Mouse (Mus musculus) bone marrow macrophage, adult 2 months (primary cell): ENCODE results near the gene Hoxd1.

Experiments
- CTCF ChIP-seq: IDR thresholded peaks from 2 replicates; pipeline ENCODE4 v1.5.1; 2012; ENCODE audit warnings: low read depth, mild to moderate bottlenecking, low read length, moderate library complexity
- POLR2A ChIP-seq: IDR thresholded peaks from 2 replicates; pipeline ENCODE4 v1.6.1; 2012; ENCODE audit warnings: mild to moderate bottlenecking, low read depth, low read length, borderline replicate concordance

DNA sequence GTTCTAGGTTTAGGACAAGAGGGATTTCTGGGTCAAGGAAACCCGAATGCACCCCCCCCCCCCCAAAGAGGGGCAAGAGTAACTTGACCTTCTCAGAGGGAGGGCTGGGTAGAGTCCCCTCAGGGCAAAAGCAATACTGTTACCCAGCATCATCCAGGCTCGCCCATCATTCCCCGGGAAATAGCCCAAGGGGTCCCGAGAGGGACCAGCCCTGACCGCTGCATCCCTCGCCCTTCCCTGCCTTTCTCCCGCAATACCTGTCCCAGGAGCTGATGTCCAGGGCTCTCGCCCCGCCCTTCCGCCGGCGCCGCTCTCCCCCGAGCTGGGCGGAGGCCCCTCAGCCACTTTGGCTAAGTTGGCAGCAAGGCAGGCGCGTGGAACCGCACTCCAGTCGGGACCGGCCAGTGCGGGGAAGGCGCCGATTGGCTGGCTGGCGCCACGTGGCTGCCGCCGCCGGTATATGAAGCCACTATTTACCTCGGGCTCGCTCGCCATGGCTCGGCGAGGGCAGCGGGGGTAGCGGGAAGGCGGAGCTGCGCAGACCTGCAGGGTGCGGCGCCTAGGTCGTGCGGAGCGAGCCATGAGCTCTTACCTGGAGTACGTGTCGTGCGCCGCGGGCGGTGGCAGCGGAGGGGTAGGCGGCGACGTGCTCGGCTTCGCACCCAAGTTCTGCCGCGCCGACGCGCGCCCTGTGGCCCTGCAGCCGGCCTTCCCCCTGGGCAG, at the start of gene Hoxd1:
- TF ChIP-seq CTCF (no peak), POLR2A (no peak)
